Mouse (Mus musculus) MEL (cell line): ENCODE data around the gene Strn. TPM values are rescaled to one million over a fixed set of nuclear protein-coding genes. Genes with fewer than 3 reads are reported as not detected.

Experiments used
- DNase-seq: peaks from one replicate; pipeline ENCODE4 v3.0.0; 2011; ENCODE audit warnings: low read depth, low spot score
- H3K27ac ChIP-seq: 2 replicates; pipeline ENCODE4 v1.5.1; 2012; ENCODE audit warnings: low read depth, mild to moderate bottlenecking, control low read depth, low read length, moderate library complexity; ENCODE audit not compliant: control insufficient read depth
- H3K27me3 ChIP-seq, 2 experiments: fragments of 150-350 bp in 1 of 2; sonication (generic) in 1 of 2; 2 replicates each; pipeline ENCODE4 v1.6.1; 2012; ENCODE audit warnings: low read length in 2 of 2, mild to moderate bottlenecking in 2 of 2, improper control_type of control experiment in 1 of 2, moderate library complexity in 1 of 2; ENCODE audit not compliant: insufficient read depth in 2 of 2, control insufficient read depth in 1 of 2
- H3K36me3 ChIP-seq, 2 experiments: 2 replicates each; pipeline ENCODE4 v1.6.1; 2012 to 2014; ENCODE audit warnings: low read length in 2 of 2, improper control_type of control experiment in 1 of 2, inconsistent platforms in 1 of 2, mild to moderate bottlenecking in 1 of 2; ENCODE audit not compliant: insufficient read depth in 2 of 2, control insufficient read depth in 1 of 2
- H3K4me1 ChIP-seq, 2 experiments: fragments of 150-350 bp in 1 of 2; sonication (generic) in 1 of 2; 2 replicates each; pipeline ENCODE4 v1.6.1; 2012; ENCODE audit warnings: low read length in 2 of 2, improper control_type of control experiment in 1 of 2, mild to moderate bottlenecking in 1 of 2; ENCODE audit not compliant: insufficient read depth in 2 of 2, control insufficient read depth in 1 of 2
- H3K4me3 ChIP-seq, 2 experiments: fragments of 150-350 bp in 1 of 2; sonication (generic) in 1 of 2; 2 replicates each; pipeline ENCODE4 v1.5.1; 2012; ENCODE audit warnings: low read depth in 2 of 2, low read length in 2 of 2, mild to moderate bottlenecking in 2 of 2, moderate library complexity in 2 of 2, control low read depth in 1 of 2, improper control_type of control experiment in 1 of 2; ENCODE audit not compliant: control insufficient read depth in 1 of 2, insufficient read depth in 1 of 2
- H3K79me2 ChIP-seq: 2 replicates; pipeline ENCODE4 v1.6.1; 2012; ENCODE audit warnings: mild to moderate bottlenecking, low read length, moderate library complexity; ENCODE audit not compliant: control insufficient read depth, poor library complexity, insufficient read depth
- H3K9ac ChIP-seq: 2 replicates; pipeline ENCODE4 v1.6.1; 2012; ENCODE audit warnings: low read depth, mild to moderate bottlenecking, control low read depth, low read length, moderate library complexity; ENCODE audit not compliant: control insufficient read depth, poor library complexity, severe bottlenecking
- H3K9me3 ChIP-seq: fragments of 150-350 bp; sonication (generic); replicated peaks from 2 replicates; pipeline ENCODE4 v1.6.1; 2012; ENCODE audit warnings: mild to moderate bottlenecking, low read length, improper control_type of control experiment, moderate library complexity; ENCODE audit not compliant: insufficient read depth
- BHLHE40 ChIP-seq: IDR thresholded peaks from 2 replicates; pipeline ENCODE4 v1.6.1; 2012; ENCODE audit warnings: low read depth, mild to moderate bottlenecking, inconsistent platforms, low read length, improper control_type of control experiment, borderline replicate concordance
- CHD2 ChIP-seq: IDR thresholded peaks from 2 replicates; pipeline ENCODE4 v1.6.1; 2011; ENCODE audit warnings: low read length, improper control_type of control experiment
- CTCF ChIP-seq, 3 experiments: IDR thresholded peaks in 2 of 3; conservative IDR thresholded peaks in 1 of 3; 2 replicates each; pipeline ENCODE4 v1.5.1; 2011 to 2012; ENCODE audit warnings: low read length in 3 of 3, low read depth in 2 of 3, mild to moderate bottlenecking in 2 of 3, improper control_type of control experiment in 1 of 3, inconsistent platforms in 1 of 3, mixed read lengths in 1 of 3, moderate library complexity in 1 of 3; ENCODE audit not compliant: control insufficient read depth in 1 of 3, insufficient read depth in 1 of 3, poor library complexity in 1 of 3, severe bottlenecking in 1 of 3
- ELF1 ChIP-seq: IDR thresholded peaks from 2 replicates; pipeline ENCODE4 v1.6.1; 2014; ENCODE audit warnings: low read depth, mild to moderate bottlenecking, inconsistent platforms, low read length, improper control_type of control experiment, moderate library complexity
- GATA1 ChIP-seq: IDR thresholded peaks from 2 replicates; pipeline ENCODE4 v1.6.1; 2011; ENCODE audit warnings: low read depth, low read length, improper control_type of control experiment
- HCFC1 ChIP-seq: IDR thresholded peaks from 2 replicates; pipeline ENCODE4 v1.6.1; 2012; ENCODE audit warnings: low read depth, mild to moderate bottlenecking, inconsistent platforms, low read length, improper control_type of control experiment, moderate library complexity
- JUND ChIP-seq: IDR thresholded peaks from 2 replicates; pipeline ENCODE4 v1.6.1; 2011; ENCODE audit warnings: low read depth, mild to moderate bottlenecking, improper control_type of control experiment, low read length
- KAT2A ChIP-seq: conservative IDR thresholded peaks from 2 replicates; pipeline ENCODE4 v1.6.1; 2012; ENCODE audit warnings: low read depth, low read length, improper control_type of control experiment, inconsistent platforms
- MAFK ChIP-seq: IDR thresholded peaks from 2 replicates; pipeline ENCODE4 v1.6.1; 2011; ENCODE audit warnings: low read depth, mild to moderate bottlenecking, low read length, improper control_type of control experiment, borderline replicate concordance
- MAZ ChIP-seq: IDR thresholded peaks from 2 replicates; pipeline ENCODE4 v1.6.1; 2012; ENCODE audit warnings: low read depth, mild to moderate bottlenecking, inconsistent platforms, low read length, improper control_type of control experiment
- MEF2A ChIP-seq: IDR thresholded peaks from 2 replicates; pipeline ENCODE4 v1.6.1; 2014; ENCODE audit warnings: low read depth, mild to moderate bottlenecking, inconsistent platforms, low read length, improper control_type of control experiment; ENCODE audit not compliant: poor library complexity, insufficient replicate concordance, severe bottlenecking; ENCODE audit errors: extremely low read depth
- MXI1 ChIP-seq: IDR thresholded peaks from 2 replicates; pipeline ENCODE4 v1.6.1; 2011; ENCODE audit warnings: mild to moderate bottlenecking, low read depth, low read length, improper control_type of control experiment
- MYB ChIP-seq: IDR thresholded peaks from 2 replicates; pipeline ENCODE4 v1.6.1; 2011; ENCODE audit warnings: mild to moderate bottlenecking, low read depth, low read length, improper control_type of control experiment
- MYC ChIP-seq: IDR thresholded peaks from 2 replicates; pipeline ENCODE4 v1.6.1; 2011; ENCODE audit warnings: low read depth, mild to moderate bottlenecking, low read length, improper control_type of control experiment, moderate library complexity
- NELFE ChIP-seq: IDR thresholded peaks from 2 replicates; pipeline ENCODE4 v1.6.1; 2011; ENCODE audit warnings: low read depth, low read length, improper control_type of control experiment
- NRF1 ChIP-seq: IDR thresholded peaks from 2 replicates; pipeline ENCODE4 v1.6.1; 2014; ENCODE audit warnings: low read depth, mild to moderate bottlenecking, inconsistent platforms, low read length, improper control_type of control experiment, moderate library complexity; ENCODE audit not compliant: poor library complexity, insufficient read depth, severe bottlenecking
- POLR2A ChIP-seq, 2 experiments: IDR thresholded peaks; 2 replicates each; pipeline ENCODE4 v1.6.1; 2011 to 2012; ENCODE audit warnings: low read length in 2 of 2, mild to moderate bottlenecking in 2 of 2, control low read depth in 1 of 2, improper control_type of control experiment in 1 of 2, low read depth in 1 of 2, moderate library complexity in 1 of 2; ENCODE audit not compliant: control insufficient read depth in 1 of 2, insufficient read depth in 1 of 2, poor library complexity in 1 of 2
- POLR2AphosphoS2 ChIP-seq: IDR thresholded peaks from 2 replicates; pipeline ENCODE4 v1.6.1; 2011; ENCODE audit warnings: low read length, improper control_type of control experiment
- POLR2AphosphoS5 ChIP-seq: IDR thresholded peaks from 2 replicates; pipeline ENCODE4 v1.6.1; 2012; ENCODE audit warnings: low read depth, borderline replicate concordance, mild to moderate bottlenecking, inconsistent platforms, low read length, moderate library complexity, mixed read lengths
- RCOR1 ChIP-seq: IDR thresholded peaks from 2 replicates; pipeline ENCODE4 v1.6.1; 2012; ENCODE audit warnings: low read depth, mild to moderate bottlenecking, inconsistent platforms, low read length, improper control_type of control experiment
- SIN3A ChIP-seq: IDR thresholded peaks from 2 replicates; pipeline ENCODE4 v1.6.1; 2012; ENCODE audit warnings: low read length, improper control_type of control experiment, inconsistent platforms
- SMC3 ChIP-seq: IDR thresholded peaks from 2 replicates; pipeline ENCODE4 v1.6.1; 2011; ENCODE audit warnings: low read depth, low read length, improper control_type of control experiment
- TAL1 ChIP-seq: IDR thresholded peaks from 2 replicates; pipeline ENCODE4 v1.6.1; 2012; ENCODE audit warnings: mild to moderate bottlenecking, inconsistent platforms, low read length, moderate library complexity, mixed read lengths
- UBTF ChIP-seq: IDR thresholded peaks from 2 replicates; pipeline ENCODE4 v1.6.1; 2012; ENCODE audit warnings: low read depth, mild to moderate bottlenecking, inconsistent platforms, low read length, improper control_type of control experiment, moderate library complexity, borderline replicate concordance; ENCODE audit not compliant: insufficient read depth
- USF1 ChIP-seq: IDR thresholded peaks from 2 replicates; pipeline ENCODE4 v1.6.1; 2014; ENCODE audit warnings: low read depth, mild to moderate bottlenecking, inconsistent platforms, low read length, improper control_type of control experiment, moderate library complexity
- ZKSCAN1 ChIP-seq: IDR thresholded peaks from 2 replicates; pipeline ENCODE4 v1.6.1; 2012; ENCODE audit warnings: low read depth, mild to moderate bottlenecking, inconsistent platforms, low read length, improper control_type of control experiment, moderate library complexity
- ZNF384 ChIP-seq: IDR thresholded peaks from 2 replicates; pipeline ENCODE4 v1.6.1; 2012; ENCODE audit warnings: low read depth, mild to moderate bottlenecking, inconsistent platforms, low read length, improper control_type of control experiment
- polyA plus RNA-seq, 2 experiments: library from polyadenylated mRNA; stranded (reverse) in 1 of 2; unstranded in 1 of 2; fragments of >175 nt in 1 of 2; fragments of >200 nt in 1 of 2; gene quantifications; 2 replicates each; pipeline versions ENCODE4 v1.2.1 to v1.2.4; 2012; ENCODE audit warnings: low replicate concordance in 2 of 2, low read depth in 1 of 2; ENCODE audit not compliant: insufficient read length in 2 of 2, insufficient read depth in 1 of 2, missing spikeins in 1 of 2
- total RNA-seq: library from RNA; depleted of rRNA; stranded (reverse); fragments of 300-350 nt; gene quantifications from 2 replicates; pipeline ENCODE4 v1.2.3, GENCODE M21; 2012

Gene Strn
- total and polyA plus RNA-seq, 3 experiments, result 10.2 to 13.9 TPM; not detected in 1

DNA sequence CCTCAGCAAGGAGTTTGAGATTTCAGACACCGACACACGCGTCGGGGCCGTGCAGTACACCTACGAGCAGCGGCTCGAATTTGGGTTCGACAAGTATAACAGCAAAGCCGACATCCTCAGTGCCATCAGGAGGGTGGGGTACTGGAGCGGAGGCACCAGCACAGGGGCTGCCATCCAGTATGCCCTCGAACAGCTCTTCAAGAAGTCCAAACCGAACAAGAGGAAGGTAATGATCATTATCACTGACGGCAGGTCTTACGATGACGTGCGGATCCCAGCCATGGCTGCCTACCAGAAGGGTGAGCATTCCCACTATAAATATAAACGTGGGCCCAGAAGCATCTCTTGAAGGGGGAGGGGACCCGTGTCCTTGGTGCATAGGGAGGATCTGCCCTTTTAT is 112.1 kb downstream of the Strn start:
- Histone ChIP-seq H3K79me2 (no peaks in the 10 kb centered on the region), H3K9ac (no peak overlapping the region), H3K4me3 (no peak overlapping the region), H3K27ac (no peak overlapping the region), H3K4me1 (no peaks in the 10 kb centered on the region), H3K9me3 (no peaks in the 10 kb centered on the region), H3K36me3 (no peaks in the 10 kb centered on the region), H3K27me3 (no peaks in the 10 kb centered on the region)
- DNase-seq, result no peak
- TF ChIP-seq HCFC1 (no peak), MAFK (no peak), KAT2A (no peak), POLR2A (IDR thresholded peaks at IDR 0.05; ENCODE audit: control insufficient read depth in 1 of 2, insufficient read depth in 1 of 2, low read depth in 1 of 2, low read length in 2 of 2, poor library complexity in 1 of 2) (no peak), POLR2AphosphoS5 (no peak), UBTF (no peak), POLR2AphosphoS2 (no peak), MYB (no peak), SMC3 (no peak), GATA1 (no peak), ZNF384 (no peak), NELFE (no peak), MXI1 (no peak), NRF1 (no peak), CHD2 (no peak), CTCF (IDR thresholded peaks at IDR 0.05 in 2 of 3, conservative IDR thresholded peaks at IDR 0.05 in 1 of 3; ENCODE audit: control insufficient read depth in 1 of 3, insufficient read depth in 1 of 3, low read depth in 2 of 3, low read length in 3 of 3, poor library complexity in 1 of 3, severe bottlenecking in 1 of 3) (no peak), MEF2A (no peak), USF1 (no peak)

DNA sequence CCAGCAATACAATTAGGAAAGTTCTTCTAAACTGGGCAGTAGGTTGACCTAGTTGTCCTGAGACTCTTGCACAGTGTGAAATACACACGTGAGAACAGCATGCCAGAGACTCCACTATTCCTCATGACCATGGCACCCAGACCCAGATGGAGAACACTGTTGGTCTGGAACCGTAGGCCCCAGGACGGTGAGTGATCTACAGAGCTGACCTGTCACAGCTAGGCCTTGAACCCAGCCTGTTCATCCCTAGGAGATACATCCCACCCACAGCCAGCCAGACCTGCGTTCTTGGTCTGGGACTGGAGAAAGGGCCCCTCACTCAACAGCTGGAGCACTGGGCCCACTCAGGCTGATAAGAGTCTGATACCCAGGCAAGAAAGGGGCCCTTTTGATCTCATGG is 115.1 kb downstream of the Strn start:
- no peaks in the 10 kb centered on the region for H3K79me2 ChIP-seq
- no peaks in the 10 kb centered on the region for H3K4me1 ChIP-seq
- no peaks in the 10 kb centered on the region for H3K27me3 ChIP-seq
- no peaks in the 10 kb centered on the region for H3K36me3 ChIP-seq
- DNase-seq, result no peak
- no peaks in the 10 kb centered on the region for H3K9me3 ChIP-seq
- no peak overlapping the region for H3K4me3 ChIP-seq
- TF ChIP-seq POLR2AphosphoS5, result no peak
- TF ChIP-seq POLR2A (IDR thresholded peaks at IDR 0.05; ENCODE audit: control insufficient read depth in 1 of 2, insufficient read depth in 1 of 2, low read depth in 1 of 2, low read length in 2 of 2, poor library complexity in 1 of 2), result no peak
- no peak for TF ChIP-seq MYC
- no peak for TF ChIP-seq ZKSCAN1
- no peak for TF ChIP-seq KAT2A
- TF ChIP-seq MAZ, result no peak
- TF ChIP-seq POLR2AphosphoS2, result no peak
- TF ChIP-seq ELF1, result no peak
- TF ChIP-seq TAL1, result no peak
- TF ChIP-seq HCFC1, result no peak
- no peak for TF ChIP-seq CHD2
- no peak for TF ChIP-seq CTCF (IDR thresholded peaks at IDR 0.05 in 2 of 3, conservative IDR thresholded peaks at IDR 0.05 in 1 of 3; ENCODE audit: control insufficient read depth in 1 of 3, insufficient read depth in 1 of 3, low read depth in 2 of 3, low read length in 3 of 3, poor library complexity in 1 of 3, severe bottlenecking in 1 of 3)
- TF ChIP-seq RCOR1, result no peak
- no peak for TF ChIP-seq JUND
- TF ChIP-seq SIN3A, result no peak
- TF ChIP-seq BHLHE40, result no peak
- no peak for TF ChIP-seq UBTF
- TF ChIP-seq, all 39 proteins: peak for 0
- Histone ChIP-seq H3K27ac (no peak overlapping the region), H3K9ac (no peak overlapping the region)
